Mouse (Mus musculus) urinary bladder, postnatal 4 days (tissue): ENCODE results near the gene Epor.
A peak's percentile ranks its signal among the peaks of the same experiment; 100 is the strongest.

Experiments
- DNase-seq, 2 experiments: peaks; one replicate each; pipeline ENCODE4 v3.0.0; 2021 to 2022; ENCODE audit warnings: low spot score in 2 of 2

The Epor gene

GRCm38 (mm10) chr9:21963417-21963816, at the start of gene Epor:
Gene Epor (minus strand): TSS chr9:21963506.
- peak in 1 of 2 experiments; percentile 64 for DNase-seq

DNA sequence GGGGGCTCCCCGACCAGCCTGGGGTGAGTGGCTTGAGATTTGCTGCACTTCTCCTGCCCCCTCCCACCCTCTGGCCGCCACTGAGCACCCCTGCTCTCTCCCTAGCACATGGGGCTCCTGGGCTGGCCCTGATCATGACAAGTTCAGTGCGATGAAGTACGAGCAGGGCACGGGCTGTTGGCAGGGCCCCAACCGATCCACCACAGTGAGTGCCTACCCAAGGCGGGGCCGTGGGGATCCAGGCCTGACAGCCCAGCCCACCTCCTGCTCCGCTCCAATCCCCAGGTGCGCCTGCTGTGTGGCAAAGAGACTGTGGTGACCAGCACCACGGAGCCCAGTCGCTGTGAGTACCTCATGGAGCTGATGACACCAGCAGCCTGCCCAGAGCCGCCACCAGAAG, 49.4 kb upstream of the Epor start:
- DNase-seq, result no peak

DNA sequence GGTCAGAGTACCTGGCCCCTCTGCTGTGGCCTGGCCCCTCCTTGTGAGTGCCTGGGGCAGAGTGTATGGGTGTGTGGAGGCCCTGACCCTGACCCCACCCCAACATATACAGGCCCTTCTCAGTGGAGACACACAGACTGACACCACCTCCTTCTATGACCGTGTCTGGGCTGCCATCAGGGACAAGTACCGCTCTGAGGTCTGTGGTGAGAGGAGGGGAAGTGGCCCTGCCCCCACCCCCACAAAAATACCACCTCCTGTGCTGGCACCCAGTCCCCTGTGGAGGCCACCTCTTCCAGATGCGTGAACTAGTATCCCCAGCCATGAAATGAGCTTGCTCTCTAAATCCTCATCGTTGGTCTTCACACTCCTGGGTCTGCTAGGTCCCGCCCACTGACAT, 47.7 kb upstream of the Epor start:
- DNase-seq, result no peak

- no peak for DNase-seq
These were observed 41.2 kb upstream of the Epor start for GRCm38 (mm10) chr9:22004546-22004945.

DNA sequence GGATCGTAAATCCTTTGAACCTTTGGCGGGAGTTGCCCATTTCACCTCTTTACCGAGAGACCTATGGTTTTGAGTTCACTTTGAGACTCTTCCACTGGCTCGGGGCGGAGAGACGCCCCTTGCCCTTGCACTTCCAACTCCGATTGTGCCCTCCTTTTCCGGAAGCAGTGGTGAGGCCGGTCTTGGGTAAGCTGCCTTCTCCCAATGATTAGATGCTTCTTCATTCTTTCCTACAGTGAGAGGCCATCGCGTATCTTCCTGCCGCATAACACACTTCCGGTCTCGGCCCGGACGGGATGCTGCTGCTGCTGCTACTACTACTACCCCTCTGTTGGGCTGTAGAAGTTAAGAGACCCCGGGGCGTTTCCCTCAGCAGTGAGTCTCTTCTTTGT, 39.9 kb upstream of the Epor start:
- DNase-seq, result peak in 1 of 2 experiments; percentile 34

GRCm38 (mm10) chr9:22002194-22003162, 39.2 kb upstream of the Epor start, which contains the start of the genes Ccdc151 and Prkcsh:
Gene Ccdc151 (minus strand): TSS chr9:22002634.
Gene Prkcsh (plus strand): TSS chr9:22002806.
- DNase-seq, result peak; percentile 99

- no peak for DNase-seq
These were observed 38.3 kb upstream of the Epor start for GRCm38 (mm10) chr9:22001633-22002032.

DNA sequence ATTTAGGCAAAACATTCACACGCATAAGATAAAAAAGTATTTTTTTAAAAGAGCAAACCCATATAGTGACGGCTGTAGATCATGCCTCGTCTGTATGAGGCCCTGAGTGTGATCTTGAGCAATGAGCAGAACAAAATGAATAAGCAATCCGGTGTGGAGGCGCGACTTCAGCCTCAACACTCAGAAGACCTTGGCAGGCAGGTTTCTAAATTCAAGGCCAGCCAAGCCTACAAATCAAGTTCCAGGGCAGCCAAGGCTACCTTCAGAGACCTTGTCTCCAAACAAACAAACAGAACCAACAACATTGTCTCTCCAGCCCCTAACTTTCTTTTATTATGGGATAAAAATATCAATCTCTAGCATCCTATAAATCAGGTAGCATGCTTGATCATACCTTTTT, 37.0 kb upstream of the Epor start:
- DNase-seq, result no peak

- no peak for DNase-seq
These were observed 33.0 kb upstream of the Epor start for GRCm38 (mm10) chr9:21996178-21996867.

- no peak for DNase-seq
These were observed 28.9 kb upstream of the Epor start for GRCm38 (mm10) chr9:21992227-21992626.

- DNase-seq, result no peak
These were observed 26.2 kb upstream of the Epor start, which contains the start of gene Rgl3 for GRCm38 (mm10) chr9:21989230-21990110. Gene Rgl3 (minus strand): TSS chr9:21989446.

DNA sequence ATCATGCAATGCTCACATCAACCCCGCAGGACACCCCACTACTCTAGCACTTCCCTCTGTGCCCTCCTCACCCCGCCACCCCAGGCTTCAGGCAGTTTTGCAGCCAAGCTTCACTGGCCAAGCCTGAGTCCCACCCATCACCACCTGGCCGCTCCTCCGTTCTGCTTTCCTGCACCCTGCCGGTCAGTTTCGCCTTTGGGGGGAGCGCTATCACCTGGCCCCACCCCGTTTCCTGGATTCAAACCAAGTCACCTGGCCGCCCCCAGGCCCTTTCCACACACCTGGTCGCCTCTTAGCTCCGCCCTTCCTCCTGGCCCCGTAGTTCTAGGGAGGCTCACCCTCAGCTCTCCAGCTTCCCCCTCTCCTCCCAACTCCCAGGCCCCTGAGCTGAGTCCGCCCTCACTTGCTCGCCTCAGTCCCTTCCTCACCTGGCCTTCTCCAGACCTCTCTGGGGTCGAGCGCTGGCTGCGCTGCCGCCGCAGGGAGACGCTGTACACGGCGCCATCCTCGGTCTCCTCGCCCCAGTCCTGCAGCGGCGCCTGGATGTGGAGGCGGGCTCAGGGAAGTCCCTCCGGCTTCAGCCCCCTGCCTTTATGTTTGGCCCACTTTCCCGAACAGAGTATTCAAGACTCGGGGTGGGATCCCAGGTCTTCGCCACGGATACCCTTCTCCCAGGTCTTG, 25.3 kb upstream of the Epor start:
- no peak for DNase-seq

DNA sequence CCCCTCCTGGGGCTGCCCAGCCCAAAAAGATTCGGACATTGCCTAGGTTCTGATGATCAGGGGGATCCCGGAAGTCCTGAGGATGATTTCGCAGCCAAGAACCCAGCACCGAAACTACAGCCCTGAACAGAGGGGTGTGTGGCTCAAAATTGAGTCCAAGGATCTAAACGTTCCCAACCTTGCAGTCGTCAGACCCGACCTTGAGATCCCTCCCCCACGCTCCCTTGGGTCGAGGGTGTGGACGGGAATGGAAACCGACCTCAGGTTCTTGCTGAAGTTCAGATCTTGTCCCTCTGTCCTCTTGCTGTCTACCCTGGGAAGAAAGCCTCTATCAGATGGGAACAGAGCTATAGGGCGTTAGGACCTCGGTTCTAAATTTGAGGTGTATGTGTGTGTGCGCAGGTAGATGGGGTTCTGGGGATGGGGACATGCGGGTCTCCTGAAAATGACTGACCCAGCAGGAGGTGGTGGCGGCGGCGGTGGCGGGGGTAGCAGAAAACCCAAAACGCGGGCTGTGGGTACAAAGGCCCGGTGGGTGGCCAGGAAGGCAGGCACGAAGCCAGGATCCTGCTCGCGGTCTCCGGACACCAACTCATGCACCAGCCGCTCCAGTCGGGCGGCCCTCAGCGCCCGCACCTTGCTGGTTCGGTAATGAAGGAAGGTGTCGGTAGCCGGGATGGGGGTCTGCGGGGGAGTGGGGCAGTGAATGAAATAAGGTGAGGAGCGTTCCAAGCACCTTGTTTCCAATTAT, 24.5 kb upstream of the Epor start:
- no peak for DNase-seq

- no peak for DNase-seq
These were observed 20.6 kb upstream of the Epor start for GRCm38 (mm10) chr9:21983911-21984310.

- DNase-seq, result no peak
These were observed 15.3 kb upstream of the Epor start for GRCm38 (mm10) chr9:21978398-21979128.

GRCm38 (mm10) chr9:21977972-21978371, 14.7 kb upstream of the Epor start:
- DNase-seq, result no peak

GRCm38 (mm10) chr9:21977331-21977730, 14.0 kb upstream of the Epor start:
- DNase-seq, result no peak

DNA sequence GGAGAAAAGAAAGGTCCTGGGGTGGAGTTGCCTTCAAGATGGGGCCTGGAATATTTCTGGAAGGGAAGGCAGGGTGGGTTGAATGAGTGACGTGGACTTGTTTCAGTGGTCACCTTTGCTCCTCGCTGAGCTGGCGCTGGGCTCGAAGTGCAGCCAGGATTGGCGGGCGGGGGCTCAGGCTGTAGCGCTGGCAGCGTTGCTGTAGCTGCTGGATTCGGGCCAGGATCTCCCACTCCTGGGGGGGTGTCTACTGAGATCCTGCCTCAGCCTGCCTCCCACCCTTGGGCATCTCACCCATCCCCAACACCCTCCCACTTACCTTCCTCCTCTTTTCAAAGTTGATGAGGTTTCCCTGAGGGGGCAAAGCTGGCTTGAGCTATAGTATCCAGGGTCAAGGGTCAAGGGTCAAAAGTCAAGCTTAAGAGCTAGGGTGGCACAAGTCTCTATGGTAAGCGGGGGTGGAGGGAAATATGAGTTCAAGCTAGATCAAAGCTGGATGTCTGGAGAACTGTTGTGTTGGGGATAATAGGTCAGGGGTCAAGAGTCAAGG, 13.4 kb upstream of the Epor start:
- no peak for DNase-seq

DNA sequence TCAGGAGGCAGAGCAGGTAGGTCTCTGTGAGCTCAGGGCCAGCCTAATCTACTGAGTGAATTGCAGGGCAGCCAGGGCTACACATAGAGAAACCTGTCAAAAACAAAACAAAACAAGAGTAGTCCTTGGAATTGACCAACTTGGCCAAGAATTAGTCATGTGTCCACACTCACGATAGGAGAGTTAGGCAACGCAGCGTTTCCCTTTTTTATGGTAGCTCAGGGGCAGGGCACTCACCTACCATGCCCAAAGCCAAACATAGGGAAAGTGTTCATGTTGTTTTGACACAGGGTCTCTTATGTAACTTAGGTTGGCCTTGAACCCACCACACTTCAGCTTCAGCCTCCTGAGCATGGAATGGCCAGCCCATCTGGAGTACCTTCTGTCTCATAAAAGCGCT, 6.0 kb upstream of the Epor start:
- DNase-seq, result no peak
